Mouse (Mus musculus) layer of hippocampus, postnatal 14 days (tissue): ENCODE results near the gene Col6a1. TPM values are rescaled to one million over a fixed set of nuclear protein-coding genes. Genes with fewer than 3 reads are reported as not detected.

ENCODE experiments used
- DNase-seq, 2 experiments: peaks; one replicate each; pipeline ENCODE4 v3.0.0; 2021 to 2022; ENCODE audit warnings: low spot score in 2 of 2, mixed read lengths in 1 of 2
- total RNA-seq, 2 experiments: library from RNA; stranded (reverse); gene quantifications; 2 replicates each; pipeline ENCODE4 v1.2.3; 2021

Col6a1 gene
- total RNA-seq, 2 experiments from 2014 or later = 39.4 to 41.8 TPM

GRCm38 (mm10) chr10:76681882-76682281 lies 44.1 kb downstream of the Col6a1 start:
- DNase-seq = no peak

DNA sequence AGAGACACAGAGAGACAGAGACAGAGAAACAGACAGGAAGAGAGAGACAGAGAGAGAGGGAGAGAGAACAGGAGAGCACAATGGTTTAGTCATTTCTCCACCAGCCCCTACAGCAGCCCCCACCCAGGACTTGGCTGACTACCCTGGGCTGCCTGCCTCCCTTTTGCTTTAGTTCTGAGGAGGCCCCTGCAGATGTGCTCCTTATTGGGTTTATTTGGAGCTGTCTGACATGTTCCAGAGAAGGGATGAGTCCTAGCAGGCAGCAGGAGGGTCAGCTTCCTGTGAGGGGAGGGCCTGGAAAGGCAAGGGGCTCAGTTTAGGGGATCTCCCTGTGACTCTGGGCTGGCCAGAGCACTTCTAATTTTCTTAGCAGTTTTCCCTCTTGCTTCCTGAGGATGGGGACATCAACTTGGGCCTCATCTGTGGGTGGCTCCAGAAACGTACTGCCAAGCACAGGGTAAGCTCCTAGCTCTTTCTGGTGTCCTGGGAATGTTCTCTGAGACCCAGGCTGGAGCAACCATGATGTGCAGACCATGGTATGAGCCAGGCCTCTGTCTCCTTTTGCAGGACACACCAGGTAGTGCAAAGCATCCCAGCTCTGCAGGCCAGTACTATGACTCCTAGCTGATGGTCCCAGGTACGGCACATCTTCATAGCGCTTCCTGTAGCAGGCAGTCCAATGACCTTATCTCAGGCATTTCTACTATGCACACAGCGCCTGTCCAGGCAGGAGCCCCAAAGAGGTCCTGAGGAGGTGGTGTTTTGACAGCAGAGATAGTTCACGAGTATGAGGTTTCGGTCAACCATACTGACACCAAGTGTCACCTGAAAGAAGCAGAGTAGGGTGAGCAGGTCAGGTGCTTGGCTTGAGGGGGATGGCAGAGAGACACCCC lies 45.0 kb downstream of the Col6a1 start:
- DNase-seq = no peak

DNA sequence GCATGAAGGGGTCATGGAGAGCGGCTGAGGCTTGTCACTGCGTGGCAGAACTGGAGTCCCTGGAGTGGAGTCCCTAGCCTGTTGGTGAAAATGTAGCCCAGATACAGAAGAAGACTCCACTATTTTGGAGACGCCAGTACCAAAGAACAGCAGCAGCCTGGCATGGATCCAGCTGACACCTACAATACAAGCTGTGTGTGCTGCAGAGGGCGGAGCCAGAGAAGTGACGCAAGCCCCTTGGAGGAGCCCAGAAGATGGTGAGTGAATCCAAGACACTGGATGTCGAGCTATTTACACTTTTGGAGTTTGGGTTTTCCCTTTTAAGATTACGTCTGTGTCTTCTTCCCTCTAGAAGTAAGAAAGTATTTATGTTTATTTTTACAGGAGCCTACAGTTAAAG lies 47.8 kb downstream of the Col6a1 start:
- DNase-seq = no peak

DNA sequence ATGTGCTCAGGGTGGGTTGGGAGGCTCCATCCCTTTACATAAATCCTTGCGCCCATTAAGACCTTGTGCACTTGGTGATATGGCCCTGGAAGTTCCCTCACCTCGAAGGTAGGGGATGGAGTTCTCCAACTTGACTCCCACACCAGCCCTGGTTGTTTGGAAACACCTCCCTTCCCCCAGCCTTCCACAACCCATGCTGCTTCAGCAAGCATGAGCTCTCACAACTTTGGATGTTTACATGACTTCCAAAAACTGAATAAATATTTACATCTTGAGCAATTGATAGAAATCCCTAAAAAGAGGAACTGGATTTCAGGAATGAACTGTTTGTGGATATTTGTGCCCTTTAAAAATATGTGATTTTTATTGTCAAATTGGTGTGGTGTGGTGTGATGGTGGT lies 50.7 kb downstream of the Col6a1 start:
- no peak for DNase-seq

- DNase-seq = no peak
Observed at GRCm38 (mm10) chr10:76674581-76674980, 51.4 kb downstream of the Col6a1 start.

- no peak for DNase-seq
Observed at GRCm38 (mm10) chr10:76671939-76672338, 54.0 kb downstream of the Col6a1 start.

GRCm38 (mm10) chr10:76668947-76669284 lies 57.1 kb downstream of the Col6a1 start:
- peak; percentile 53 to 76 for DNase-seq

- no peak for DNase-seq
Observed at GRCm38 (mm10) chr10:76668261-76668946, 57.6 kb downstream of the Col6a1 start.

DNA sequence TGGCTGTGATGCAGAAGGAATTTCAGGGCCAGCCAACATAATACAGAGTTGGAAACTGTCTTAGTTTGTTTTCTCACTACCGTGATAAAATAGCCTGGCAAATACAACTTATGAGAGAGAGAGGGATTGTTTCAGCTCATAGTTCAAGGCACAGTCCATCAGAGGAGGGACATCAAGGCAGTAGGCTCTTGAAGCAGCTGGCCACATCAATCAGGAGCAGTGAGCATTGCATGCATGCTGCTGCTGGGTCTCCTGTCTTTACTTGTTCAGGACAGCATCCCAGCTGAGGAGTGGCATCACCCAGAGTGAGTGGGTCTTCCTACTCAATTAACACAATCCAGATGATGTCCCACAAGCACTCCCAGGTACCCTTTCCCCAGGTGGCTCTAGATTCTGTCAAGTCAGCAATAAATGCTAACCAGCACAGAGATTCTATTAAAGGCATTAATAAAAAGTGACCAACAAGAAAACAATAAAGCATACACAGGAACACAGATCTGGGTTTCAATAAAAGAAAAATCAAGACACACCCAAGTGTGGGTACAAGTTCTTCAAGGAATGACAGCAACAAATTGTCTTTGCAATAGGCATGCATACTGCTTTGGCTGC lies 58.7 kb downstream of the Col6a1 start:
- no peak for DNase-seq

GRCm38 (mm10) chr10:76665551-76665950 lies 60.4 kb downstream of the Col6a1 start:
- DNase-seq = no peak

GRCm38 (mm10) chr10:76664156-76665115 lies 61.5 kb downstream of the Col6a1 start:
- DNase-seq = no peak

Other genes starting within 250 kb of the Col6a1 start
- 10 to 100 TPM; 60.9 to 73.6 TPM for gene Lss, start 194.6 kb downstream of the Col6a1 start, total RNA-seq
- gene Spatc1l, start 163.9 kb downstream of the Col6a1 start, total RNA-seq = not detected
- not detected for gene Ftcd, start 150.5 kb downstream of the Col6a1 start, total RNA-seq
- gene Col6a2, start 102.5 kb downstream of the Col6a1 start, total RNA-seq = 10 to 100 TPM in 1 of 2 experiments, 1 to 10 TPM in 1; 9.7 to 12.0 TPM
- gene Pcbp3, start 235.7 kb upstream of the Col6a1 start, total RNA-seq = 10 to 100 TPM; 59.8 to 72.3 TPM